9 mouse cellular contexts compared by ENCODE assay signal in genomic region chr1:180944553-180944952, GRCm38 (mm10). TPM values are rescaled to one million over a fixed set of nuclear protein-coding genes. Genes with fewer than 3 reads are reported as not detected.
DNase-seq lines count a peak whose midpoint lies in the region; ATAC-seq and TF ChIP-seq lines count a peak whose summit lies in the region.
"Had no signal": no experiment of that assay in that cellular context is flagged by ENCODE, and none has a peak within 500 bp of the region (broad histone marks: within the 10 kb centered on the region; RNA-seq: fewer than 3 reads in every experiment).

No protein-coding gene starts in this region.

- no peak for TF ChIP-seq EP300 in liver, embryonic 14.5 days (IDR thresholded peaks at IDR 0.05; ENCODE audit: low read depth)

- DNase-seq in lung, adult 18-20 months = peak; percentile 47 to 48
- DNase-seq in lung, adult 2 months = no peak
- DNase-seq in brain, adult 2 months (ENCODE audit: low read depth, low spot score) = peak; percentile 51
- DNase-seq in liver, embryonic 14.5 days (ENCODE audit: low read depth in 3 of 3, low spot score in 3 of 3) = peak in 1 of 3 experiments; percentile 32
- no peak for DNase-seq in gastrocnemius, postnatal 25 days
- no peak for DNase-seq in cerebellum, postnatal 25 days

- no peaks in the 10 kb centered on the region for H3K9me3 ChIP-seq in liver, embryonic 14.5 days (ENCODE audit: control insufficient read depth, low read length)
- no peaks in the 10 kb centered on the region for H3K9me3 ChIP-seq in stomach, embryonic 16.5 days (replicated peaks; ENCODE audit: control insufficient read depth, low read length)

- peak overlapping the region; percentile 14; the same call in 1 of the 2 replicates for H3K27ac ChIP-seq in liver, embryonic 14.5 days
- H3K27ac ChIP-seq in stomach, embryonic 16.5 days (ENCODE audit: low read length) = peak overlapping the region; percentile 94

- H3K4me2 ChIP-seq in liver, embryonic 14.5 days (ENCODE audit: low read depth) = peak overlapping the region; percentile 66; the same call in 1 of the 2 replicates
- peak overlapping the region; percentile 55 for H3K4me2 ChIP-seq in stomach, embryonic 16.5 days (ENCODE audit: low read depth, low read length)

- ATAC-seq in liver, embryonic 14.5 days (ENCODE audit: insufficient read depth) = no peak
- no peak for ATAC-seq in stomach, embryonic 16.5 days (ENCODE audit: insufficient read depth, low FRiP score)
- ATAC-seq: activated CD4-positive, CD25-positive, alpha-beta regulatory T cell, adult 4 months had no signal

- no peak overlapping the region for H3K9ac ChIP-seq in liver, embryonic 14.5 days (replicated peaks)
- peak overlapping the region; percentile 64; the same call in 1 of the 2 replicates for H3K9ac ChIP-seq in stomach, embryonic 16.5 days (ENCODE audit: low read length)

- no peak for TF ChIP-seq CTCF in lung, adult 2 months (IDR thresholded peaks at IDR 0.05; ENCODE audit: insufficient read depth, low read length)
- TF ChIP-seq CTCF in liver, embryonic 14.5 days (IDR thresholded peaks at IDR 0.05; ENCODE audit: low read depth) = no peak

- no peak for TF ChIP-seq POLR2A in lung, adult 2 months (IDR thresholded peaks at IDR 0.05; ENCODE audit: borderline replicate concordance, extremely low read depth, low read depth, low read length)

- no peak overlapping the region for H3K4me3 ChIP-seq in lung, adult 2 months (replicated peaks; ENCODE audit: extremely low read depth, low read depth, low read length)
- H3K4me3 ChIP-seq in liver, embryonic 14.5 days (ENCODE audit: insufficient read depth in 1 of 2, low read depth in 2 of 2, low read length in 2 of 2) = no peak overlapping the region
- H3K4me3 ChIP-seq in stomach, embryonic 16.5 days (replicated peaks; ENCODE audit: low read length) = no peak overlapping the region

- H3K36me3 ChIP-seq in liver, embryonic 14.5 days (replicated peaks; ENCODE audit: control insufficient read depth, insufficient read depth, low read depth) = no peaks in the 10 kb centered on the region; the same call in 1 of the 2 replicates
- peaks cover under 1% of the 10 kb centered on the region for H3K36me3 ChIP-seq in stomach, embryonic 16.5 days (ENCODE audit: control insufficient read depth, insufficient read depth, low read length)

- WGBS in lung, adult 2 months = 50% methylated on average over 4 of the region's 4 CpGs
- 63% methylated on average over 4 of the region's 4 CpGs for WGBS in liver, embryonic 14.5 days (ENCODE audit: insufficient replicate concordance)
- 80% methylated on average over 4 of the region's 4 CpGs for WGBS in stomach, embryonic 16.5 days

- no peaks in the 10 kb centered on the region for H3K27me3 ChIP-seq in liver, embryonic 14.5 days (ENCODE audit: control insufficient read depth, insufficient read depth, low read length)
- H3K27me3 ChIP-seq in stomach, embryonic 16.5 days (ENCODE audit: control insufficient read depth, insufficient read depth, low read length) = no peaks in the 10 kb centered on the region

- peaks cover 29% of the 10 kb centered on the region for H3K4me1 ChIP-seq in lung, adult 2 months (ENCODE audit: control insufficient read depth, insufficient read depth, low read length)
- peaks cover 34 to 43% of the 10 kb centered on the region in 2 experiments for H3K4me1 ChIP-seq in liver, embryonic 14.5 days (replicated peaks; ENCODE audit: control insufficient read depth in 2 of 2, insufficient read depth in 2 of 2, low read length in 1 of 2)
- H3K4me1 ChIP-seq in stomach, embryonic 16.5 days (ENCODE audit: control insufficient read depth, insufficient read depth, low read length) = peaks cover 44% of the 10 kb centered on the region

RNA-seq across cellular contexts. Expression of gene Tmem63a, which starts 2.4 kb away (rescaled TPM):
- 70.4 and 81.7 TPM in 2 replicates for polyA plus RNA-seq in lung, adult 2 months (2012; rRNA removed)
- polyA plus RNA-seq in liver, embryonic 14.5 days (2012; rRNA removed) = 6.8 and 7.2 TPM in 2 replicates
- 4.3 and 4.6 TPM in 2 replicates for polyA plus RNA-seq in liver, embryonic 14.5 days (2014; fragmentation: Nextera tagmentation; extraction: Ambion mirVana)
- 29.2 and 35.3 TPM in 2 replicates for polyA plus RNA-seq in stomach, embryonic 16.5 days (2015; fragmentation: Nextera tagmentation; extraction: Ambion mirVana)
- 10 to 100 TPM; 11.7 to 12.4 TPM for total RNA-seq in gastrocnemius, postnatal 25 days (2021)

RNA-seq across cellular contexts. Expression of gene Lefty1, which starts 9.7 kb away (rescaled TPM):
- polyA plus RNA-seq in lung, adult 2 months (2012; rRNA removed) = 11.4 and 11.5 TPM in 2 replicates
- 9.2 and 9.5 TPM in 2 replicates for polyA plus RNA-seq in liver, embryonic 14.5 days (2012; rRNA removed)
- polyA plus RNA-seq in liver, embryonic 14.5 days (2014; fragmentation: Nextera tagmentation; extraction: Ambion mirVana) = 4.9 and 5.6 TPM in 2 replicates
- polyA plus RNA-seq in stomach, embryonic 16.5 days (2015; fragmentation: Nextera tagmentation; extraction: Ambion mirVana) = 4.0 and 4.2 TPM in 2 replicates
- under 1 TPM in 1 of 2 experiments, not detected in 1; 0.33 TPM for total RNA-seq in gastrocnemius, postnatal 25 days (2021)
- polyA plus RNA-seq: activated CD4-positive, CD25-positive, alpha-beta regulatory T cell, adult 4 months had no signal

RNA-seq across cellular contexts. Expression of gene Pycr2, which starts 40.5 kb away (rescaled TPM):
- 36.7 and 43.8 TPM in 2 replicates for polyA plus RNA-seq in lung, adult 2 months (2012; rRNA removed)
- polyA plus RNA-seq in liver, embryonic 14.5 days (2012; rRNA removed) = 47.9 and 52.0 TPM in 2 replicates
- polyA plus RNA-seq in liver, embryonic 14.5 days (2014; fragmentation: Nextera tagmentation; extraction: Ambion mirVana) = 84.6 and 94.7 TPM in 2 replicates
- polyA plus RNA-seq in stomach, embryonic 16.5 days (2015; fragmentation: Nextera tagmentation; extraction: Ambion mirVana) = 99.6 and 105 TPM in 2 replicates
- total RNA-seq in gastrocnemius, postnatal 25 days (2021) = 10 to 100 TPM; 12.4 to 14.1 TPM

RNA-seq across cellular contexts. Expression of gene Lefty2, which starts 51.6 kb away (rescaled TPM):
- polyA plus RNA-seq in lung, adult 2 months (2012; rRNA removed) = 0.07 TPM in 1 of 2 replicates, not detected in the other
- not detected in 2 replicates for polyA plus RNA-seq in liver, embryonic 14.5 days (2012; rRNA removed)
- polyA plus RNA-seq in liver, embryonic 14.5 days (2014; fragmentation: Nextera tagmentation; extraction: Ambion mirVana) = not detected in 2 replicates
- polyA plus RNA-seq in stomach, embryonic 16.5 days (2015; fragmentation: Nextera tagmentation; extraction: Ambion mirVana) = 0.35 TPM in 1 of 2 replicates, not detected in the other
- not detected for total RNA-seq in gastrocnemius, postnatal 25 days (2021)
- total RNA-seq: hematopoietic stem cell, adult 5-6 weeks had no signal
- polyA plus RNA-seq: activated CD4-positive, CD25-positive, alpha-beta regulatory T cell, adult 4 months had no signal

Comparison
In these comparisons a context has a peak if more than half of its experiments do, and no peak if none do; other contexts are left out.
1. DNase-seq: peak in lung, adult 18-20 months (2 of 2) and brain, adult 2 months (single experiment); none in lung, adult 2 months (single experiment), gastrocnemius, postnatal 25 days (single experiment) and cerebellum, postnatal 25 days (0 of 2).